Mouse (Mus musculus): ENCODE data around the gene Hdac7. TPM values are rescaled to one million over a fixed set of nuclear protein-coding genes. Genes with fewer than 3 reads are reported as not detected.

Hdac7 gene
- polyA plus RNA-seq, 1 experiment from 2014 or later = 34.1 TPM

DNA sequence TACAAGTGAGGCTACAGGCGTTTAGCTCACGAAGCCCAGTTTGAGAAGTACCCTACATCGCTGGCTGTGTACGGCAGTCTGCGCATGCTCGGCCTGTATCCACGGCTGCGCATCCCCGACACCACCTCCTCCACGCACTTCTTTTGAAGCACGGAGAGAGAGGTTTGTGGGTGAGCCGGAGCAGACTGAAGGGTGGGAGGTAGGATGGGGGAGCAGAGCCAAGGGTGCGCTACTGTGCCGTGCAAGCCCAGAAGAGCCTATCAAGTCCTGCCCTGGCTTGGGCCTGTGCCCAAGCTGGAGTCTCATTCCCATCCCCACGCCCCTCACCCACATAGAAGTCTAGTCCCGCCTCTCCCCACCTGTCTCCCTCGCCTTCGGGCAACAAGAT lies 19.2 kb upstream of the Hdac7 start:
- Histone ChIP-seq H3K4me3 (ENCODE audit: low read length) (no peak overlapping the region), H3K9me3 (ENCODE audit: control insufficient read depth, low read length) (peaks cover 8% of the 10 kb centered on the region; the same call in 1 of the 2 replicates), H3K27me3 (ENCODE audit: control insufficient read depth, insufficient read depth, low read length) (no peaks in the 10 kb centered on the region), H3K4me1 (ENCODE audit: control insufficient read depth, insufficient read depth, low read length) (peaks cover 5% of the 10 kb centered on the region; the same call in 1 of the 2 replicates), H3K27ac (ENCODE audit: low read depth, low read length) (no peak overlapping the region), H3K9ac (ENCODE audit: low read depth, low read length) (no peak overlapping the region), H3K4me2 (replicated peaks; ENCODE audit: low read depth, low read length) (no peak overlapping the region), H3K36me3 (ENCODE audit: control insufficient read depth, insufficient read depth, low read length) (no peaks in the 10 kb centered on the region)
- WGBS = 84% methylated on average over 18 of the region's 18 CpGs
- ATAC-seq (ENCODE audit: low FRiP score, low TSS enrichment) = no peak

DNA sequence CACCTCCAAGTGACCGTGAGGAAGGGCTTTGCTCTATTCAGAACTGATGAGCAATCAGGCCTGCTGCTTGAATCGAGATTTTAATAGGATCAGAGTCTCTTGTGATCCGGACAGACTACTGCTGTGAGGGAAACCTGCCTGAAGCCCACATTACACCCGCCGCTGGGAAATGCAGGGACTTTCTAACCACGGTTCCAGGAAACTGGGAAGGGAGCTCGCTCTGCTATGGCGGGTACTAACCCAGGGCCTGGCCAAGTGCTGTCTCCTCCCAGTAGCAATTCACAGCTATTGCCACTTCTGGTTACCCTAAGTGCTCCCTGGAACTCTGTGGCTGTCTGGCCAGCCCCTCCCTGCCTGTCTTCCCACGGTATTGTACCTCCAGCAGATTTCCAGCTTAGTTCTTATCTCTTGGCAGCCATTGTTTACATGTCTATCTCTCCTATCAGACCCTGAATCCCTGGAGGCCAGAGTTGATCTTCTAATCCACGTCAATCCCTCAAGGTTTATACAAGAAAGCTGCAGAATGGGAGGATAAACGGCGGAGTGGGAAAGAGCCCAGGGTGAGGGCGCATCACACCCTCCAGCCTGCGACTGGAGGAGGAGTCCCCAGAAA lies 18.7 kb upstream of the Hdac7 start:
- H3K4me3 ChIP-seq (ENCODE audit: low read length) = no peak overlapping the region
- no peaks in the 10 kb centered on the region for H3K27me3 ChIP-seq (ENCODE audit: control insufficient read depth, insufficient read depth, low read length)
- H3K9ac ChIP-seq (ENCODE audit: low read depth, low read length) = no peak overlapping the region
- no peak for ATAC-seq (ENCODE audit: low FRiP score, low TSS enrichment)
- peaks cover 8% of the 10 kb centered on the region; the same call in 1 of the 2 replicates for H3K9me3 ChIP-seq (ENCODE audit: control insufficient read depth, low read length)
- peaks cover 5% of the 10 kb centered on the region; the same call in 1 of the 2 replicates for H3K4me1 ChIP-seq (ENCODE audit: control insufficient read depth, insufficient read depth, low read length)
- no peak overlapping the region for H3K4me2 ChIP-seq (replicated peaks; ENCODE audit: low read depth, low read length)
- no peaks in the 10 kb centered on the region for H3K36me3 ChIP-seq (ENCODE audit: control insufficient read depth, insufficient read depth, low read length)
- H3K27ac ChIP-seq (ENCODE audit: low read depth, low read length) = no peak overlapping the region
- 64% methylated on average over 14 of the region's 14 CpGs for WGBS

DNA sequence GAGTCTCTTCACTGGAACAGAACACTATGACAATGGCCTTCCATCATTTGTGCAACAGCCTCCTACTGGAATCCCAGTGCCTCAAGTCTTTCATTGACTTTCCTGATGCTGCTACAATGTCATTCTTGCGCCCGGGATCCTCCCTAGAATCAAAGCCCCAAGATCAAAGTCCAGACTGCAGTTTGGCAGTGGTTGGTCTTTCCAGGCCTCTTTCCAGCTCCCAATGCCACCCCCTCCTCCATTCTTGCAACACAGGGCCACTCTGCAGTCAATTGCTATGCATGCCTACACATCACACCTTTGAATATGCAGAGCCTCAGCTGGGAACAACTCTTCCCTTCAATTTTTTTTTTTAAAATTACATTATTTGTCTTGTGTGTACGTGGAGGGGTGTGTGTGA lies 16.1 kb upstream of the Hdac7 start:
- WGBS = 82% methylated on average over 3 of the region's 3 CpGs
- Histone ChIP-seq H3K4me2 (replicated peaks; ENCODE audit: low read depth, low read length) (no peak overlapping the region), H3K27me3 (ENCODE audit: control insufficient read depth, insufficient read depth, low read length) (no peaks in the 10 kb centered on the region), H3K9ac (ENCODE audit: low read depth, low read length) (no peak overlapping the region), H3K36me3 (ENCODE audit: control insufficient read depth, insufficient read depth, low read length) (no peaks in the 10 kb centered on the region), H3K9me3 (ENCODE audit: control insufficient read depth, low read length) (no peaks in the 10 kb centered on the region), H3K4me3 (ENCODE audit: low read length) (no peak overlapping the region), H3K27ac (ENCODE audit: low read depth, low read length) (no peak overlapping the region), H3K4me1 (ENCODE audit: control insufficient read depth, insufficient read depth, low read length) (peaks cover 5% of the 10 kb centered on the region; the same call in 1 of the 2 replicates)
- no peak for ATAC-seq (ENCODE audit: low FRiP score, low TSS enrichment)

DNA sequence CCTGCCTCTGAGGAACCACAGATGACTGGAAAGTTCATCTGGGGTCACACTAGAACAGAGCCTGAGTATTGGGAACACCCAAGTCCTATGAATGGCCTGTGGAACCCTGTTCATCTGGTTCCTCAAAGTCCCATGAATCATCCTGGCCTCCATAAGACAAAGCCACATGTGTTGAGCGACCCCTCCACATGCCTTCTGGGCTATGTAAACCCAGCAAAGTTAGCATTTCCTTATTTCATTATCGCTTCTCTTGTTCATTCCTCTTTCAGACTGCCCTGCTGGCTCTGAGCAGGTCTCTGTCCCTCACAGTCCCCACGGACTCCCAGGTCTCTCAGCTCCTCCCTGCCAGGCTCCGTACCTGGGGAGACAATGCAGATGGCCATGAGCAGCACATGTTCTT lies 14.1 kb upstream of the Hdac7 start:
- H3K9ac ChIP-seq (ENCODE audit: low read depth, low read length) = no peak overlapping the region
- 86% methylated on average over 4 of the region's 4 CpGs for WGBS
- no peaks in the 10 kb centered on the region for H3K36me3 ChIP-seq (ENCODE audit: control insufficient read depth, insufficient read depth, low read length)
- no peak for ATAC-seq (ENCODE audit: low FRiP score, low TSS enrichment)
- no peak overlapping the region for H3K4me3 ChIP-seq (ENCODE audit: low read length)
- H3K9me3 ChIP-seq (ENCODE audit: control insufficient read depth, low read length) = no peaks in the 10 kb centered on the region
- no peak overlapping the region for H3K4me2 ChIP-seq (replicated peaks; ENCODE audit: low read depth, low read length)
- no peaks in the 10 kb centered on the region for H3K27me3 ChIP-seq (ENCODE audit: control insufficient read depth, insufficient read depth, low read length)
- no peak overlapping the region for H3K27ac ChIP-seq (ENCODE audit: low read depth, low read length)
- no peaks in the 10 kb centered on the region for H3K4me1 ChIP-seq (ENCODE audit: control insufficient read depth, insufficient read depth, low read length)

DNA sequence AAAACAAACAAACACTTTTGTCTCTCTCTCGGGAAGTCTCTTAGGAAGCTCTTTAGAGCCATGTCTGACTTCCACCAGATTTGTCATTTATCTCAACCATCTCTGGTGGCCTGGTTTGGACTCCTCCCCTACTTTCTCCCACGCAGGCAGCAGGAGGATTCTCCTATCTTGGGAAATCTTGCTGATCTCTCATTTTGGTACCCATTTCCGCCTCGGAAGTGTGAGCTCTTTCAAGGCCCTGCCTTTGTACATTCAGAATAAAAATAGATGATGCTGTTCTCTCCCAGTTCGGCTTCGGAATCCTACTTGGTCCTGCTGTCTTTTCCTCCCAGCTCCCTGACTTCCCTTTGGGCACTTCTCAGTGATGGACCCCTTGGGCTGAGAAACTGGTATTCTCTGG lies 10.2 kb upstream of the Hdac7 start:
- Histone ChIP-seq H3K36me3 (ENCODE audit: control insufficient read depth, insufficient read depth, low read length) (no peaks in the 10 kb centered on the region), H3K4me3 (ENCODE audit: low read length) (no peak overlapping the region), H3K4me1 (ENCODE audit: control insufficient read depth, insufficient read depth, low read length) (no peaks in the 10 kb centered on the region), H3K27ac (ENCODE audit: low read depth, low read length) (no peak overlapping the region), H3K27me3 (ENCODE audit: control insufficient read depth, insufficient read depth, low read length) (no peaks in the 10 kb centered on the region), H3K9ac (ENCODE audit: low read depth, low read length) (no peak overlapping the region), H3K4me2 (replicated peaks; ENCODE audit: low read depth, low read length) (no peak overlapping the region), H3K9me3 (ENCODE audit: control insufficient read depth, low read length) (no peaks in the 10 kb centered on the region)
- ATAC-seq (ENCODE audit: low FRiP score, low TSS enrichment) = no peak
- WGBS = 62% methylated on average over 6 of the region's 6 CpGs

DNA sequence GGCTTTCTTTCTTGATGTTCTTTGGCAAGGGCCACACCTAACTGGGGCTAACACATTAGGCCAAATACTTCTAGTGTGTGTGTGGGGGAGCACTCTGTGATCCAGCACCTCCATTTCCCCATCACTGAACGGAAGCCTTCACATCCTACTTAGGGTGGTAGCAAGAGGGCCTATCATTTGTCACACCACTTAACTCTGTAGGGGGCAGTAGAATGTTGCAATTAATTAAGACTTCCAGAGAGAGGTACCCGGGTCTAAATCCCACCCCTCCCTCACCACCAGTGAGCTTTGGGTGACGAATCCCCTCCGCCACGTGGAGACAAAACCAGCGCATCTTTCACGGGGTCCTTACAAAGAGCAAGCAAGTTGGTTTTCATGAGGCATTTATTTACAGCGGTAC lies 9.8 kb upstream of the Hdac7 start:
- Histone ChIP-seq H3K4me2 (replicated peaks; ENCODE audit: low read depth, low read length) (no peak overlapping the region), H3K27ac (ENCODE audit: low read depth, low read length) (no peak overlapping the region), H3K36me3 (ENCODE audit: control insufficient read depth, insufficient read depth, low read length) (no peaks in the 10 kb centered on the region), H3K4me3 (ENCODE audit: low read length) (no peak overlapping the region), H3K9ac (ENCODE audit: low read depth, low read length) (no peak overlapping the region), H3K9me3 (ENCODE audit: control insufficient read depth, low read length) (no peaks in the 10 kb centered on the region), H3K4me1 (ENCODE audit: control insufficient read depth, insufficient read depth, low read length) (no peaks in the 10 kb centered on the region), H3K27me3 (ENCODE audit: control insufficient read depth, insufficient read depth, low read length) (no peaks in the 10 kb centered on the region)
- 48% methylated on average over 8 of the region's 8 CpGs for WGBS
- ATAC-seq (ENCODE audit: low FRiP score, low TSS enrichment) = no peak

DNA sequence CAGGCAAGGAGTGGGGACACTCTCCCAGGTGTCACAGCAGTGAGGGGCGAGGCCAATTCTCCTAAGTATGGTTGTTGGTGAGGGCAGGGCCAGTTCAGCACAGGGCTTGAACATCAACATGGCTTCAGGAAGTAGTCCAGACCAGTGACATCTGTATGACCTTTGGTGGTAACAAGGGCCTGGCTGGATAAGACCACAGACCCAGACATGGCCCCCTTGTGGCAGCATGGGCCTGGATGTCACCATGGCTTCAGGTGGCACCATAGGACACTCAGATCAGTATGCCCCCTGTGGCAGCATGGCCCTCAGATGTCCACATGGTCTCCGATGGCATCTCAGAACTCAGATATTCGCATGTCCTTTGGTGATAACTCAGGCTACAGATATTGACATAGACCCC lies 8.0 kb upstream of the Hdac7 start:
- ATAC-seq (ENCODE audit: low FRiP score, low TSS enrichment) = no peak
- 93% methylated on average over 3 of the region's 3 CpGs for WGBS
- H3K4me2 ChIP-seq (replicated peaks; ENCODE audit: low read depth, low read length) = no peak overlapping the region
- H3K27ac ChIP-seq (ENCODE audit: low read depth, low read length) = no peak overlapping the region
- no peaks in the 10 kb centered on the region for H3K4me1 ChIP-seq (ENCODE audit: control insufficient read depth, insufficient read depth, low read length)
- no peak overlapping the region for H3K4me3 ChIP-seq (ENCODE audit: low read length)
- H3K9me3 ChIP-seq (ENCODE audit: control insufficient read depth, low read length) = no peaks in the 10 kb centered on the region
- H3K27me3 ChIP-seq (ENCODE audit: control insufficient read depth, insufficient read depth, low read length) = no peaks in the 10 kb centered on the region
- H3K36me3 ChIP-seq (ENCODE audit: control insufficient read depth, insufficient read depth, low read length) = no peaks in the 10 kb centered on the region
- H3K9ac ChIP-seq (ENCODE audit: low read depth, low read length) = no peak overlapping the region

DNA sequence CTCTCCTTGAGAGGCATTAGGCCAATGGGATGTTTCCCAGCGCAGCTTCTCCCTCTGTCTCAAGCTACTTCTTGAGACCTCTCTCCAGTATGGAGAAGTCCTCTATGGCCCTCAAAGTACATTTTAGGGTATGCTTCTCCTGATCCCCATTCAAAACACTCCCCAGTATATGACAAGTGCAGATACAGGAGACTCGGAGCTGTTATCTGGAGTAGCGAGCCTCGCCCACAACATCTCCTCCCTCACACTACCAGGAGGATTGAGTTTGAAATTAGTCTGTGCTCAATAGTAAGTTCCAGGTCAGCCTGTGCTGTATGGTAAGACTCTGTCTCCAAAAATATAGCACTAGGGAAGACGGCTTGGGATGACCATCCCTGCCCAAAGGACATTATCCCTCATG lies 6.7 kb upstream of the Hdac7 start:
- Histone ChIP-seq H3K27ac (ENCODE audit: low read depth, low read length) (no peak overlapping the region), H3K4me1 (ENCODE audit: control insufficient read depth, insufficient read depth, low read length) (no peaks in the 10 kb centered on the region), H3K27me3 (ENCODE audit: control insufficient read depth, insufficient read depth, low read length) (no peaks in the 10 kb centered on the region), H3K4me2 (replicated peaks; ENCODE audit: low read depth, low read length) (no peak overlapping the region), H3K4me3 (ENCODE audit: low read length) (no peak overlapping the region), H3K9me3 (ENCODE audit: control insufficient read depth, low read length) (no peaks in the 10 kb centered on the region), H3K9ac (ENCODE audit: low read depth, low read length) (no peak overlapping the region), H3K36me3 (ENCODE audit: control insufficient read depth, insufficient read depth, low read length) (no peaks in the 10 kb centered on the region)
- WGBS = 79% methylated on average over 5 of the region's 5 CpGs
- ATAC-seq (ENCODE audit: low FRiP score, low TSS enrichment) = no peak

DNA sequence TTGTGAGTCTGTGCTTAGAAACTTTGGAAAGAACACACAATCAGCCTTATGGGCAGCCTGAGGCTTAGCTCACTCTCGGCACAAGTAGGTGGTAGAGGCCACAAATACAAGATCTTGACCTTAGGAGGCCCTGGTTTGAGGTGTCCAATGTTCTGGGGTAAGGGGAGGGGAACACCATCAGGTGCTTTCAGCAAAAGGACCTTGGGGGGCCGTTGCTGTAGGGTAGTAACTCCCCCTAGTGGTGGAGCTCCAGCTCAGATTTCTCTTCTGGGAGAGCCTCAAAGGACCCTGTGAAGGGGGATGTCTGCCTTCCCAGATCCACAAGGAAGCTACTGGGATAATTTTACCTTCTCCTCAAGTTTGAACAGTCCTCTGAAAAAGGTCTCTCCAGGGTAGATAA lies 6.1 kb upstream of the Hdac7 start:
- no peak; the same call in 1 of the 2 replicates for ATAC-seq (ENCODE audit: low FRiP score, low TSS enrichment)
- no peak overlapping the region for H3K27ac ChIP-seq (ENCODE audit: low read depth, low read length)

More for the DNA sequence above, 6.1 kb upstream of the Hdac7 start:
- Histone ChIP-seq H3K9me3 (ENCODE audit: control insufficient read depth, low read length) (no peaks in the 10 kb centered on the region), H3K4me1 (ENCODE audit: control insufficient read depth, insufficient read depth, low read length) (no peaks in the 10 kb centered on the region), H3K9ac (ENCODE audit: low read depth, low read length) (no peak overlapping the region), H3K4me3 (ENCODE audit: low read length) (no peak overlapping the region), H3K36me3 (ENCODE audit: control insufficient read depth, insufficient read depth, low read length) (no peaks in the 10 kb centered on the region), H3K27me3 (ENCODE audit: control insufficient read depth, insufficient read depth, low read length) (no peaks in the 10 kb centered on the region), H3K4me2 (replicated peaks; ENCODE audit: low read depth, low read length) (no peak overlapping the region)
- 21% methylated on average over 2 of the region's 2 CpGs for WGBS

Data from kidney, embryonic 14.5 days (tissue).